8 mouse cellular contexts compared by ENCODE assay signal in the genomic region with DNA sequence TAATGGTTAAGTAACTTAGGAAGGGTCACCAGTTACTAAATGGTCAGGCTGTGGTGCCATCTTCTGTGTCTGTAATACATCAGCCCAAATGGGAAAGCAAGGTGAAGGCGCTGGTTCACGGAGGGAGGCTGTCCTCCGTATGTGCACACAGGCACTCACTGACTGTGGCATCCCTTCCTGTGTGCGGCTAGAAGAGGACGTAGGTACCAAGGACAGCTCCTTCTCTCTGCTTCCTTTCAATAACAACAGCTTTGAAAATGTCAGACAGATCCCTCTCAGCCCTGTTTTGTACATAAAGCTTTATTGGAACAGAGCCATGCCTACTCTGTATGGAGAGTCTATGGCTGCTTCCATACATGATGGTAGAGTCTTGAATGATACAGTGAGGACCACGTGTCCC. TPM values are rescaled to one million over a fixed set of nuclear protein-coding genes. Genes with fewer than 3 reads are reported as not detected.
DNase-seq lines count a peak whose midpoint lies in the region; ATAC-seq and TF ChIP-seq lines count a peak whose summit lies in the region.

No protein-coding gene starts in this region.

- no peaks in the 10 kb centered on the region for H3K36me3 ChIP-seq in lung, postnatal 0 days (ENCODE audit: insufficient read depth, low read length)
- H3K36me3 ChIP-seq in embryonic facial prominence, embryonic 11.5 days (replicated peaks; ENCODE audit: control insufficient read depth, insufficient read depth, low read depth, low read length): no peaks in the 10 kb centered on the region

- intact Hi-C loops in left cerebral cortex, postnatal 25 days (cut with DNase I): no loop called here

- H3K27ac ChIP-seq in lung, postnatal 0 days (ENCODE audit: low read length): no peak overlapping the region
- H3K27ac ChIP-seq in embryonic facial prominence, embryonic 11.5 days (replicated peaks; ENCODE audit: low read depth, low read length): no peak overlapping the region

- DNase-seq in adrenal gland, postnatal 14 days: peak; percentile 59
- DNase-seq in adrenal gland, postnatal 25 days: no peak
- peak; percentile 66 for DNase-seq in lung, postnatal 0 days (ENCODE audit: low spot score)
- no peak for DNase-seq in lung, adult 2 months
- peak; percentile 87 for DNase-seq in embryonic facial prominence, embryonic 11.5 days (ENCODE audit: low spot score)
- peak; percentile 69 for DNase-seq in retina, postnatal 1 day
- DNase-seq in urinary bladder, postnatal 14 days (ENCODE audit: low spot score): no peak
- no peak for DNase-seq in left cerebral cortex, postnatal 25 days (ENCODE audit: low spot score in 2 of 2)

- no peak overlapping the region for H3K4me3 ChIP-seq in lung, postnatal 0 days (ENCODE audit: low read depth, low read length)
- H3K4me3 ChIP-seq in lung, adult 2 months (replicated peaks; ENCODE audit: extremely low read depth, low read depth, low read length): no peak overlapping the region
- no peak overlapping the region for H3K4me3 ChIP-seq in embryonic facial prominence, embryonic 11.5 days (ENCODE audit: low read depth, low read length)

- no peak for TF ChIP-seq POLR2A in lung, adult 2 months (IDR thresholded peaks at IDR 0.05; ENCODE audit: borderline replicate concordance, extremely low read depth, low read depth, low read length)

- no peak for TF ChIP-seq CTCF in lung, postnatal 0 days (IDR thresholded peaks at IDR 0.05)
- no peak for TF ChIP-seq CTCF in lung, adult 2 months (IDR thresholded peaks at IDR 0.05; ENCODE audit: insufficient read depth, low read length)

- no peak overlapping the region for H3K4me2 ChIP-seq in lung, postnatal 0 days (replicated peaks; ENCODE audit: low read depth, low read length)
- no peak overlapping the region for H3K4me2 ChIP-seq in embryonic facial prominence, embryonic 11.5 days (ENCODE audit: low read depth, low read length)

- H3K27me3 ChIP-seq in lung, postnatal 0 days (replicated peaks; ENCODE audit: insufficient read depth, low read length): no peaks in the 10 kb centered on the region
- no peaks in the 10 kb centered on the region; the same call in 1 of the 2 replicates for H3K27me3 ChIP-seq in embryonic facial prominence, embryonic 11.5 days (ENCODE audit: control insufficient read depth, insufficient read depth, low read length)

- no peaks in the 10 kb centered on the region for H3K9me3 ChIP-seq in lung, postnatal 0 days (ENCODE audit: low read length)
- no peaks in the 10 kb centered on the region for H3K9me3 ChIP-seq in embryonic facial prominence, embryonic 11.5 days (replicated peaks; ENCODE audit: control insufficient read depth, low read length)

- H3K9ac ChIP-seq in lung, postnatal 0 days (replicated peaks; ENCODE audit: low read depth): no peak overlapping the region
- H3K9ac ChIP-seq in embryonic facial prominence, embryonic 11.5 days (replicated peaks; ENCODE audit: low read length): no peak overlapping the region

- TF ChIP-seq EP300 in lung, postnatal 0 days (IDR thresholded peaks at IDR 0.05): no peak

- H3K4me1 ChIP-seq in lung, postnatal 0 days (ENCODE audit: insufficient read depth, low read depth, low read length): no peaks in the 10 kb centered on the region
- H3K4me1 ChIP-seq in lung, adult 2 months (ENCODE audit: control insufficient read depth, insufficient read depth, low read length): no peaks in the 10 kb centered on the region
- no peaks in the 10 kb centered on the region for H3K4me1 ChIP-seq in embryonic facial prominence, embryonic 11.5 days (ENCODE audit: control insufficient read depth, insufficient read depth, low read length)

- ATAC-seq in lung, postnatal 0 days: no peak
- ATAC-seq in embryonic facial prominence, embryonic 11.5 days (replicated peaks; ENCODE audit: insufficient number of reproducible peaks, low FRiP score, low TSS enrichment, low read depth): no peak

- under 1% methylated on average over 6 of the region's 6 CpGs for WGBS in lung, postnatal 0 days
- WGBS in lung, adult 2 months: 4% methylated on average over 6 of the region's 6 CpGs
- 5% methylated on average over 6 of the region's 6 CpGs for WGBS in embryonic facial prominence, embryonic 11.5 days

RNA-seq across cellular contexts. Expression of a gene that starts 57.7 kb away (rescaled TPM):
- 4.2 and 5.1 TPM in 2 replicates for total RNA-seq in adrenal gland, postnatal 14 days (2021)
- total RNA-seq in adrenal gland, postnatal 25 days (2021): 2.3 and 5.2 TPM in 2 replicates
- 0.06 and 0.07 TPM in 2 replicates for polyA plus RNA-seq in lung, postnatal 0 days (2015; fragmentation: Nextera tagmentation; extraction: Ambion mirVana)
- polyA plus RNA-seq in lung, adult 2 months (2012; rRNA removed): 0.15 and 0.20 TPM in 2 replicates
- 3.6 and 5.5 TPM in 2 replicates for polyA plus RNA-seq in embryonic facial prominence, embryonic 11.5 days (2014; fragmentation: Nextera tagmentation; extraction: Ambion mirVana)
- total RNA-seq in left cerebral cortex, postnatal 25 days (2021): 100 to 1,000 TPM; 156 to 186 TPM

Comparison
In these comparisons a context has a peak if more than half of its experiments do, and no peak if none do; other contexts are left out.
1. DNase-seq: peak in adrenal gland, postnatal 14 days (single experiment), lung, postnatal 0 days (single experiment), embryonic facial prominence, embryonic 11.5 days (single experiment) and retina, postnatal 1 day (single experiment); none in adrenal gland, postnatal 25 days (single experiment), lung, adult 2 months (single experiment), urinary bladder, postnatal 14 days (single experiment) and left cerebral cortex, postnatal 25 days (0 of 2).
2. RNA of a gene that starts 57.7 kb away (total RNA-seq): 156 to 186 TPM in left cerebral cortex, postnatal 25 days; 2.3 to 5.2 TPM in adrenal gland, postnatal 25 days and 4.2 to 5.1 TPM in adrenal gland, postnatal 14 days; every median in the first group is over 10 times any median in the second.